In genomic region chr6:7554829-7555391, GRCm38 (mm10) we compare ENCODE assay signal across 10 mouse cellular contexts. TPM values are rescaled to one million over a fixed set of nuclear protein-coding genes. Genes with fewer than 3 reads are reported as not detected.
DNase-seq lines count a peak whose midpoint lies in the region; ATAC-seq and TF ChIP-seq lines count a peak whose summit lies in the region.
"Had no signal": no experiment of that assay in that cellular context is flagged by ENCODE, and none has a peak within 500 bp of the region (broad histone marks: within the 10 kb centered on the region; RNA-seq: fewer than 3 reads in every experiment).

Gene Tac1, plus strand, starts transcription at chr6:7554879.

- H3K4me3 ChIP-seq in heart, embryonic 11.5 days (ENCODE audit: low read depth, low read length), result peak within 1 kb of the TSS; percentile 39
- peak within 1 kb of the TSS; percentile 13 for H3K4me3 ChIP-seq in ES-Bruce4 (ENCODE audit: low read depth, low read length)
- H3K4me3 ChIP-seq in forebrain, embryonic 10.5 days, result peak within 1 kb of the TSS; percentile 50
- peak within 1 kb of the TSS; percentile 47 for H3K4me3 ChIP-seq in neural tube, embryonic 15.5 days (replicated peaks)

- intact Hi-C loops in heart, postnatal 36 days (cut with DNase I), result no loop called here
- intact Hi-C loops in left cerebral cortex, postnatal 25 days (cut with DNase I), result no loop called here

- TF ChIP-seq EP300 in ES-Bruce4 (IDR thresholded peaks at IDR 0.05; ENCODE audit: insufficient read depth, low read depth, low read length), result no peak

- H3K27ac ChIP-seq in heart, embryonic 11.5 days (ENCODE audit: low read depth, low read length), result no peak within 1 kb of the TSS
- no peak within 1 kb of the TSS for H3K27ac ChIP-seq in ES-Bruce4 (ENCODE audit: insufficient read depth, low read length)
- no peak within 1 kb of the TSS for H3K27ac ChIP-seq in forebrain, embryonic 10.5 days
- H3K27ac ChIP-seq in neural tube, embryonic 15.5 days (replicated peaks), result no peak within 1 kb of the TSS

- H3K4me2 ChIP-seq in heart, embryonic 11.5 days, result peak within 1 kb of the TSS; percentile 74
- H3K4me2 ChIP-seq in neural tube, embryonic 15.5 days, result peak within 1 kb of the TSS; percentile 92

- no peak for ATAC-seq in heart, embryonic 11.5 days (replicated peaks; ENCODE audit: insufficient number of reproducible peaks, low FRiP score, low TSS enrichment)
- peak; percentile 84 for ATAC-seq in neural tube, embryonic 15.5 days (ENCODE audit: low FRiP score)

- TF ChIP-seq CTCF in ES-Bruce4 (IDR thresholded peaks at IDR 0.05; ENCODE audit: low read depth, low read length), result no peak

- no peak for DNase-seq in heart, postnatal 36 days
- peak; percentile 27 for DNase-seq in forebrain, embryonic 10.5 days (ENCODE audit: extremely low spot score, low spot score)
- DNase-seq in left cerebral cortex, postnatal 25 days (ENCODE audit: low spot score in 2 of 2), result peak; percentile 2 to 4
- DNase-seq in urinary bladder, postnatal 36 days (ENCODE audit: low spot score in 2 of 2), result no peak
- DNase-seq in lung, postnatal 10 days, result no peak

- 3% methylated on average over 37 of the region's 37 CpGs for WGBS in heart, embryonic 11.5 days (ENCODE audit: insufficient replicate concordance)
- WGBS in forebrain, embryonic 10.5 days, result 1% methylated on average over 37 of the region's 37 CpGs
- WGBS in neural tube, embryonic 15.5 days, result under 1% methylated on average over 37 of the region's 37 CpGs

- no peak within 1 kb of the TSS for H3K9ac ChIP-seq in heart, embryonic 11.5 days (ENCODE audit: low read depth, low read length)
- H3K9ac ChIP-seq in ES-Bruce4 (ENCODE audit: low read depth, poor library complexity, severe bottlenecking), result no peak within 1 kb of the TSS
- peak within 1 kb of the TSS; percentile 41 for H3K9ac ChIP-seq in neural tube, embryonic 15.5 days (replicated peaks)

- H3K27me3 ChIP-seq in heart, embryonic 11.5 days (ENCODE audit: control insufficient read depth, insufficient read depth, low read length), result peaks cover 36% of the 10 kb centered on the region
- H3K27me3 ChIP-seq in ES-Bruce4 (ENCODE audit: control insufficient read depth, insufficient read depth, low read length, poor library complexity, severe bottlenecking), result 0 out of 2 replicates have a peak, but pooled peaks cover 1% of the 10 kb centered on the region
- H3K27me3 ChIP-seq in forebrain, embryonic 10.5 days (ENCODE audit: poor library complexity, severe bottlenecking), result peaks cover 52% of the 10 kb centered on the region
- peaks cover 39% of the 10 kb centered on the region for H3K27me3 ChIP-seq in neural tube, embryonic 15.5 days (replicated peaks)

- TF ChIP-seq POLR2A in ES-Bruce4 (IDR thresholded peaks at IDR 0.05; ENCODE audit: insufficient read depth, low read length), result no peak

- H3K36me3 ChIP-seq in heart, embryonic 11.5 days (ENCODE audit: control insufficient read depth, insufficient read depth, low read length), result no peaks in the 10 kb centered on the region
- H3K36me3 ChIP-seq in ES-Bruce4 (ENCODE audit: control insufficient read depth, insufficient read depth, low read length, poor library complexity, severe bottlenecking), result no peaks in the 10 kb centered on the region
- H3K36me3 ChIP-seq in forebrain, embryonic 10.5 days (replicated peaks), result no peaks in the 10 kb centered on the region
- no peaks in the 10 kb centered on the region for H3K36me3 ChIP-seq in neural tube, embryonic 15.5 days

- H3K4me1 ChIP-seq in heart, embryonic 11.5 days (ENCODE audit: control insufficient read depth, insufficient read depth, low read length), result peaks cover 11% of the 10 kb centered on the region
- H3K4me1 ChIP-seq in ES-Bruce4 (ENCODE audit: control insufficient read depth, insufficient read depth, low read length), result peaks cover 3% of the 10 kb centered on the region
- H3K4me1 ChIP-seq in forebrain, embryonic 10.5 days, result peaks cover 35% of the 10 kb centered on the region
- H3K4me1 ChIP-seq in neural tube, embryonic 15.5 days, result peaks cover 23% of the 10 kb centered on the region

- no peaks in the 10 kb centered on the region for H3K9me3 ChIP-seq in heart, embryonic 11.5 days (replicated peaks; ENCODE audit: control insufficient read depth, low read length)
- no peaks in the 10 kb centered on the region for H3K9me3 ChIP-seq in ES-Bruce4 (replicated peaks; ENCODE audit: control insufficient read depth, insufficient read depth, low read length, poor library complexity, severe bottlenecking)
- H3K9me3 ChIP-seq in forebrain, embryonic 10.5 days, result no peaks in the 10 kb centered on the region
- H3K9me3 ChIP-seq in neural tube, embryonic 15.5 days (replicated peaks), result no peaks in the 10 kb centered on the region

RNA-seq across cellular contexts. Expression of gene Tac1, which starts in this region (rescaled TPM):
- 0.26 and 0.42 TPM in 2 replicates for polyA plus RNA-seq in heart, embryonic 11.5 days (2014; fragmentation: Nextera tagmentation; extraction: Ambion mirVana)
- not detected for total RNA-seq in heart, postnatal 36 days (2021)
- polyA plus RNA-seq in ES-Bruce4 (2011; ENCODE audit: insufficient read depth, insufficient read length, low read depth, missing spikeins), result not detected in 2 replicates
- polyA plus RNA-seq in forebrain, embryonic 10.5 days (2016; fragmentation: Nextera tagmentation; extraction: Ambion mirVana), result 1.1 and 2.2 TPM in 2 replicates
- total RNA-seq in left cerebral cortex, postnatal 25 days (2021), result 10 to 100 TPM; 20.7 to 82.9 TPM
- polyA plus RNA-seq in neural tube, embryonic 15.5 days (2015; fragmentation: Nextera tagmentation; extraction: Ambion mirVana), result 176 and 237 TPM in 2 replicates
- total RNA-seq: ES-E14; heart, postnatal 14 days had no signal

Comparison
In these comparisons a context has a peak if more than half of its experiments do, and no peak if none do; other contexts are left out.
1. RNA of gene Tac1 (total RNA-seq): 20.7 to 82.9 TPM in left cerebral cortex, postnatal 25 days; not detected in heart, postnatal 36 days; every median in the first group is over 10 times any median in the second.
2. RNA of gene Tac1 (polyA plus RNA-seq): 176 to 237 TPM in neural tube, embryonic 15.5 days; 1.1 to 2.2 TPM in forebrain, embryonic 10.5 days, 0.26 to 0.42 TPM in heart, embryonic 11.5 days and not detected in ES-Bruce4; every median in the first group is over 10 times any median in the second.
3. DNase-seq: peak in forebrain, embryonic 10.5 days (single experiment) and left cerebral cortex, postnatal 25 days (2 of 2); none in heart, postnatal 36 days (0 of 2), urinary bladder, postnatal 36 days (0 of 2) and lung, postnatal 10 days (single experiment).
4. Peak in every context shown above with its lines, with median percentiles within 50 percentile points of each other: H3K4me3 ChIP-seq.